16 mouse cellular contexts compared by ENCODE assay signal in genomic region chr9:27272858-27273257, GRCm38 (mm10).
"Had no signal": no experiment of that assay in that cellular context is flagged by ENCODE, and none has a peak within 500 bp of the region (broad histone marks: within the 10 kb centered on the region; RNA-seq: fewer than 3 reads in every experiment).

No protein-coding gene starts in this region.

- H3K4me3 ChIP-seq: neural tube, embryonic 13.5 days; neural tube, embryonic 15.5 days; stomach, embryonic 15.5 days had no signal

- H3K27ac ChIP-seq: neural tube, embryonic 13.5 days; neural tube, embryonic 15.5 days; stomach, embryonic 15.5 days; stomach, postnatal 0 days had no signal

- H3K4me2 ChIP-seq: neural tube, embryonic 13.5 days; neural tube, embryonic 15.5 days; stomach, embryonic 15.5 days had no signal

- H3K4me1 ChIP-seq: neural tube, embryonic 13.5 days; stomach, embryonic 15.5 days had no signal

- H3K9ac ChIP-seq: neural tube, embryonic 13.5 days; neural tube, embryonic 15.5 days; stomach, embryonic 15.5 days had no signal

- H3K9me3 ChIP-seq: neural tube, embryonic 13.5 days; neural tube, embryonic 15.5 days; stomach, embryonic 15.5 days had no signal

- H3K36me3 ChIP-seq: neural tube, embryonic 13.5 days; neural tube, embryonic 15.5 days; stomach, embryonic 15.5 days had no signal

- H3K27me3 ChIP-seq: neural tube, embryonic 13.5 days; neural tube, embryonic 15.5 days; stomach, embryonic 15.5 days had no signal

- DNase-seq: retina, postnatal 1 day; right cerebral cortex, adult 18-20 months; right cerebral cortex, postnatal 14 days; right cerebral cortex, postnatal 25 days; right cerebral cortex, postnatal 4 days; spleen, adult 18-20 months; thymus, adult 18-20 months; thymus, adult 2 months; thymus, postnatal 14 days; thymus, postnatal 25 days; thymus, postnatal 36 days; thymus, postnatal 4 days had no signal
